Mouse (Mus musculus) midbrain, embryonic 15.5 days (tissue): ENCODE measurements around the gene Mfsd14a. TPM values are rescaled to one million over a fixed set of nuclear protein-coding genes. Genes with fewer than 3 reads are reported as not detected.

ENCODE experiments used
- ATAC-seq: fragments of 200-750 bp; cut with Nextera tagmentation; replicated peaks from 2 replicates; pipeline ENCODE4 v1.8.0; 2017; ENCODE audit warnings: moderate TSS enrichment
- H3K27ac ChIP-seq: fragments of 300-500 bp; sonication (generic); 2 replicates; pipeline ENCODE4 v1.5.1; 2015; ENCODE audit warnings: mild to moderate bottlenecking, inconsistent platforms
- H3K27me3 ChIP-seq: fragments of 300-500 bp; sonication (generic); replicated peaks from 2 replicates; pipeline ENCODE4 v1.6.1; 2015; ENCODE audit warnings: inconsistent platforms
- H3K36me3 ChIP-seq: fragments of 300-500 bp; sonication (generic); replicated peaks from 2 replicates; pipeline ENCODE4 v1.6.1; 2015; ENCODE audit warnings: inconsistent platforms
- H3K4me1 ChIP-seq: fragments of 300-500 bp; sonication (generic); 2 replicates; pipeline ENCODE4 v1.6.1; 2015; ENCODE audit warnings: inconsistent platforms
- H3K4me2 ChIP-seq: fragments of 300-500 bp; sonication (generic); 2 replicates; pipeline ENCODE4 v1.6.1; 2015; ENCODE audit warnings: inconsistent platforms, mild to moderate bottlenecking, moderate library complexity
- H3K4me3 ChIP-seq: fragments of 300-500 bp; sonication (generic); 2 replicates; pipeline ENCODE4 v1.5.1; 2015; ENCODE audit warnings: mild to moderate bottlenecking, inconsistent platforms
- H3K9ac ChIP-seq: fragments of 300-500 bp; sonication (generic); 2 replicates; pipeline ENCODE4 v1.6.1; 2015; ENCODE audit warnings: mild to moderate bottlenecking, inconsistent platforms
- H3K9me3 ChIP-seq: fragments of 300-500 bp; sonication (generic); 2 replicates; pipeline ENCODE4 v1.6.1; 2016; ENCODE audit warnings: inconsistent platforms
- WGBS: fragments of 180-500 bp; shearing (Covaris S2); methylation state at CpG from one replicate; pipeline ENCODE4 v1.1.7; 2015; ENCODE audit warnings: mixed read lengths; 5-methylcytosine and 5-hydroxymethylcytosine counted together
- polyA plus RNA-seq: library from polyadenylated mRNA; unstranded; fragments of >200 nt; fragmentation: Nextera tagmentation; extraction: Ambion mirVana; gene quantifications from 2 replicates; pipeline ENCODE4 v1.2.1, GENCODE M21; 2015

The Mfsd14a gene
- polyA plus RNA-seq, 1 experiment from 2014 or later: 64.0 TPM

GRCm38 (mm10) chr3:116618855-116619254 lies 43.6 kb downstream of the Mfsd14a start:
- Histone ChIP-seq H3K9ac (no peak overlapping the region), H3K27ac (no peak overlapping the region), H3K36me3 (peaks cover 9% of the 10 kb centered on the region; the same call in 1 of the 2 replicates), H3K4me1 (no peaks in the 10 kb centered on the region), H3K27me3 (no peaks in the 10 kb centered on the region), H3K4me3 (no peak overlapping the region), H3K9me3 (no peaks in the 10 kb centered on the region), H3K4me2 (no peak overlapping the region)
- no peak for ATAC-seq
- 87% methylated on average over 6 of the region's 6 CpGs for WGBS

- no peak overlapping the region for H3K4me3 ChIP-seq
- H3K9ac ChIP-seq: no peak overlapping the region
- no peaks in the 10 kb centered on the region for H3K9me3 ChIP-seq
- no peaks in the 10 kb centered on the region for H3K27me3 ChIP-seq
- H3K4me2 ChIP-seq: no peak overlapping the region
- H3K4me1 ChIP-seq: no peaks in the 10 kb centered on the region
- WGBS: 91% methylated on average over 8 of the region's 8 CpGs
- no peak overlapping the region for H3K27ac ChIP-seq
- peaks cover 9% of the 10 kb centered on the region; the same call in 1 of the 2 replicates for H3K36me3 ChIP-seq
- ATAC-seq: no peak
Measured at GRCm38 (mm10) chr3:116615318-116616068, 47.0 kb downstream of the Mfsd14a start.

GRCm38 (mm10) chr3:116614295-116614892 lies 48.1 kb downstream of the Mfsd14a start, which contains the start of gene Trmt13:
Trmt13 (minus strand) TSS chr3:116614587.
- ATAC-seq: no peak
- H3K27me3 ChIP-seq: no peaks in the 10 kb centered on the region
- H3K4me3 ChIP-seq: no peak within 1 kb of the TSS
- no peak within 1 kb of the TSS for H3K27ac ChIP-seq
- no peaks in the 10 kb centered on the region for H3K9me3 ChIP-seq
- H3K4me1 ChIP-seq: no peaks in the 10 kb centered on the region
- H3K9ac ChIP-seq: no peak within 1 kb of the TSS
- peaks cover 9% of the 10 kb centered on the region; the same call in 1 of the 2 replicates for H3K36me3 ChIP-seq
- WGBS: 83% methylated on average over 10 of the region's 10 CpGs
- no peak within 1 kb of the TSS for H3K4me2 ChIP-seq

- Histone ChIP-seq H3K4me3 (no peak overlapping the region), H3K4me2 (no peak overlapping the region), H3K9me3 (no peaks in the 10 kb centered on the region), H3K27me3 (no peaks in the 10 kb centered on the region), H3K4me1 (no peaks in the 10 kb centered on the region), H3K27ac (no peak overlapping the region), H3K9ac (no peak overlapping the region), H3K36me3 (0 out of 2 replicates have a peak, but pooled peaks cover 6% of the 10 kb centered on the region)
- WGBS: 74% methylated on average over 9 of the region's 9 CpGs
- no peak for ATAC-seq
Measured at GRCm38 (mm10) chr3:116604570-116604969, 57.9 kb downstream of the Mfsd14a start.

GRCm38 (mm10) chr3:116601781-116602180 lies 60.7 kb downstream of the Mfsd14a start:
- Histone ChIP-seq H3K4me3 (no peak overlapping the region), H3K27me3 (no peaks in the 10 kb centered on the region), H3K4me1 (no peaks in the 10 kb centered on the region), H3K9me3 (no peaks in the 10 kb centered on the region), H3K27ac (no peak overlapping the region), H3K36me3 (no peaks in the 10 kb centered on the region), H3K4me2 (no peak overlapping the region), H3K9ac (no peak overlapping the region)
- no peak for ATAC-seq
- 90% methylated on average over 5 of the region's 5 CpGs for WGBS

- no peak for ATAC-seq
- H3K4me1 ChIP-seq: peaks cover under 1% of the 10 kb centered on the region
- no peak overlapping the region for H3K4me3 ChIP-seq
- no peak overlapping the region for H3K27ac ChIP-seq
- H3K4me2 ChIP-seq: no peak overlapping the region
- no peak overlapping the region for H3K9ac ChIP-seq
- WGBS: 90% methylated on average over 5 of the region's 5 CpGs
- H3K27me3 ChIP-seq: no peaks in the 10 kb centered on the region
- no peaks in the 10 kb centered on the region for H3K36me3 ChIP-seq
- H3K9me3 ChIP-seq: no peaks in the 10 kb centered on the region
Measured at GRCm38 (mm10) chr3:116601005-116601404, 61.5 kb downstream of the Mfsd14a start.

GRCm38 (mm10) chr3:116599705-116600104 lies 62.8 kb downstream of the Mfsd14a start:
- no peaks in the 10 kb centered on the region for H3K27me3 ChIP-seq
- H3K4me1 ChIP-seq: peaks cover 9% of the 10 kb centered on the region
- H3K9me3 ChIP-seq: no peaks in the 10 kb centered on the region
- ATAC-seq: no peak
- no peak overlapping the region for H3K9ac ChIP-seq
- H3K4me2 ChIP-seq: no peak overlapping the region
- 90% methylated on average over 2 of the region's 2 CpGs for WGBS
- no peak overlapping the region for H3K27ac ChIP-seq
- no peaks in the 10 kb centered on the region for H3K36me3 ChIP-seq
- no peak overlapping the region for H3K4me3 ChIP-seq

GRCm38 (mm10) chr3:116595603-116595991 lies 66.9 kb downstream of the Mfsd14a start:
- Histone ChIP-seq H3K4me2 (peak overlapping the region; percentile 86), H3K27me3 (no peaks in the 10 kb centered on the region), H3K4me3 (peak overlapping the region; percentile 97), H3K36me3 (peaks cover 5% of the 10 kb centered on the region), H3K27ac (no peak overlapping the region), H3K4me1 (peaks cover 18% of the 10 kb centered on the region), H3K9me3 (no peaks in the 10 kb centered on the region), H3K9ac (peak overlapping the region; percentile 62)
- ATAC-seq: no peak
- WGBS: 10% methylated on average over 10 of the region's 10 CpGs

GRCm38 (mm10) chr3:116594728-116595602 lies 67.5 kb downstream of the Mfsd14a start, which contains the start of gene Sass6:
Sass6 (plus strand) TSS chr3:116594982.
- Histone ChIP-seq H3K4me3 (peak within 1 kb of the TSS; percentile 97), H3K4me1 (peaks cover 18% of the 10 kb centered on the region), H3K9me3 (no peaks in the 10 kb centered on the region), H3K27ac (peak within 1 kb of the TSS; percentile 91), H3K9ac (peak within 1 kb of the TSS; percentile 79), H3K4me2 (peak within 1 kb of the TSS; percentile 86), H3K36me3 (peaks cover 5% of the 10 kb centered on the region), H3K27me3 (no peaks in the 10 kb centered on the region)
- under 1% methylated on average over 65 of the region's 65 CpGs for WGBS
- ATAC-seq: peak; percentile 99

- Histone ChIP-seq H3K9me3 (no peaks in the 10 kb centered on the region), H3K4me1 (peaks cover 18% of the 10 kb centered on the region), H3K36me3 (peaks cover 13% of the 10 kb centered on the region), H3K4me3 (peak overlapping the region; percentile 97), H3K27ac (peak overlapping the region; percentile 91), H3K9ac (peak overlapping the region; percentile 79), H3K4me2 (peak overlapping the region; percentile 48), H3K27me3 (no peaks in the 10 kb centered on the region)
- WGBS: 2% methylated on average over 22 of the region's 22 CpGs
- ATAC-seq: peak; percentile 89
Measured at GRCm38 (mm10) chr3:116594076-116594727, 68.3 kb downstream of the Mfsd14a start.

GRCm38 (mm10) chr3:116582201-116582600 lies 80.3 kb downstream of the Mfsd14a start:
- WGBS: 98% methylated on average over 9 of the region's 9 CpGs
- no peaks in the 10 kb centered on the region for H3K27me3 ChIP-seq
- peaks cover 38% of the 10 kb centered on the region for H3K36me3 ChIP-seq
- no peak overlapping the region for H3K27ac ChIP-seq
- no peak overlapping the region for H3K4me2 ChIP-seq
- no peak for ATAC-seq
- no peaks in the 10 kb centered on the region for H3K4me1 ChIP-seq
- no peak overlapping the region for H3K4me3 ChIP-seq
- H3K9ac ChIP-seq: no peak overlapping the region
- no peaks in the 10 kb centered on the region for H3K9me3 ChIP-seq
